Mouse (Mus musculus) lung, embryonic 15.5 days (tissue): ENCODE measurements around the gene Macrod1. TPM values are rescaled to one million over a fixed set of nuclear protein-coding genes. Genes with fewer than 3 reads are reported as not detected.

ENCODE experiments used
- ATAC-seq: fragments of 200-750 bp; cut with Nextera tagmentation; 2 replicates; pipeline ENCODE4 v1.8.0; 2017; ENCODE audit warnings: moderate number of reproducible peaks, borderline replicate concordance; ENCODE audit not compliant: low FRiP score, low TSS enrichment; ENCODE audit errors: extremely low read depth
- H3K27ac ChIP-seq: fragments of 300-500 bp; sonication (generic); 2 replicates; pipeline ENCODE4 v1.5.1; 2015; ENCODE audit warnings: moderate library complexity, mild to moderate bottlenecking, inconsistent platforms
- H3K27me3 ChIP-seq: fragments of 300-500 bp; sonication (generic); 2 replicates; pipeline ENCODE4 v1.6.1; 2015; ENCODE audit warnings: inconsistent platforms
- H3K36me3 ChIP-seq: fragments of 300-500 bp; sonication (generic); 2 replicates; pipeline ENCODE4 v1.6.1; 2015; ENCODE audit warnings: inconsistent platforms
- H3K4me1 ChIP-seq: fragments of 300-500 bp; sonication (generic); 2 replicates; pipeline ENCODE4 v1.6.1; 2015; ENCODE audit warnings: inconsistent platforms
- H3K4me2 ChIP-seq: fragments of 300-500 bp; sonication (generic); 2 replicates; pipeline ENCODE4 v1.6.1; 2015; ENCODE audit warnings: inconsistent platforms, mild to moderate bottlenecking, moderate library complexity
- H3K4me3 ChIP-seq: fragments of 300-500 bp; sonication (generic); 2 replicates; pipeline ENCODE4 v1.5.1; 2015; ENCODE audit warnings: mild to moderate bottlenecking, inconsistent platforms
- H3K9ac ChIP-seq: fragments of 300-500 bp; sonication (generic); 2 replicates; pipeline ENCODE4 v1.6.1; 2015; ENCODE audit warnings: inconsistent platforms
- H3K9me3 ChIP-seq: fragments of 300-500 bp; sonication (generic); 2 replicates; pipeline ENCODE4 v1.6.1; 2016; ENCODE audit warnings: inconsistent platforms
- whole genome bisulfite sequencing: fragments of 180-500 bp; shearing (Covaris S2); methylation state at CpG from one replicate; pipeline ENCODE4 v1.1.7; 2015; 5-methylcytosine and 5-hydroxymethylcytosine counted together
- polyA plus RNA-seq: library from polyadenylated mRNA; unstranded; fragments of >200 nt; fragmentation: Nextera tagmentation; extraction: Ambion mirVana; gene quantifications from 2 replicates; pipeline ENCODE4 v1.2.1, GENCODE M21; 2015

The Macrod1 gene
- 14.2 and 14.3 TPM in 2 replicates for polyA plus RNA-seq

- Histone ChIP-seq H3K9ac (peak within 1 kb of the TSS; percentile 65), H3K4me3 (peak within 1 kb of the TSS; percentile 58), H3K4me2 (peak within 1 kb of the TSS; percentile 98), H3K27me3 (no peaks in the 10 kb centered on the region), H3K36me3 (no peaks in the 10 kb centered on the region), H3K4me1 (peaks cover 33% of the 10 kb centered on the region), H3K27ac (peak within 1 kb of the TSS; percentile 73), H3K9me3 (no peaks in the 10 kb centered on the region)
- under 1% methylated on average over 72 of the region's 72 CpGs for WGBS
- ATAC-seq, result peak; percentile 71
Observed at GRCm38 (mm10) chr19:7056248-7057087, at the start of gene Macrod1. Gene Macrod1 (plus strand): TSS chr19:7056810.

GRCm38 (mm10) chr19:7006892-7007593 lies 49.6 kb upstream of the Macrod1 start:
- Histone ChIP-seq H3K27ac (peak overlapping the region; percentile 42), H3K9me3 (no peaks in the 10 kb centered on the region), H3K36me3 (no peaks in the 10 kb centered on the region), H3K4me2 (no peak overlapping the region), H3K4me3 (no peak overlapping the region), H3K9ac (no peak overlapping the region), H3K27me3 (no peaks in the 10 kb centered on the region), H3K4me1 (no peaks in the 10 kb centered on the region)
- ATAC-seq, result peak; percentile 43; the same call in 1 of the 2 replicates
- WGBS, result 68% methylated on average over 9 of the region's 9 CpGs

- Histone ChIP-seq H3K9me3 (no peaks in the 10 kb centered on the region), H3K27me3 (no peaks in the 10 kb centered on the region), H3K4me1 (no peaks in the 10 kb centered on the region), H3K4me2 (no peak overlapping the region), H3K27ac (no peak overlapping the region), H3K36me3 (no peaks in the 10 kb centered on the region), H3K9ac (no peak overlapping the region), H3K4me3 (no peak overlapping the region)
- 66% methylated on average over 4 of the region's 4 CpGs for WGBS
- no peak for ATAC-seq
Observed at GRCm38 (mm10) chr19:7012426-7012825, 44.2 kb upstream of the Macrod1 start.

- Histone ChIP-seq H3K4me3 (no peak overlapping the region), H3K9ac (no peak overlapping the region), H3K9me3 (no peaks in the 10 kb centered on the region), H3K4me1 (no peaks in the 10 kb centered on the region), H3K4me2 (no peak overlapping the region), H3K27ac (no peak overlapping the region), H3K36me3 (no peaks in the 10 kb centered on the region), H3K27me3 (no peaks in the 10 kb centered on the region)
- 92% methylated on average over 9 of the region's 9 CpGs for WGBS
- ATAC-seq, result no peak
Observed at GRCm38 (mm10) chr19:7013984-7014383, 42.6 kb upstream of the Macrod1 start.

- no peak for ATAC-seq
- no peak overlapping the region for H3K4me2 ChIP-seq
- H3K4me1 ChIP-seq, result no peaks in the 10 kb centered on the region
- H3K4me3 ChIP-seq, result no peak overlapping the region
- whole genome bisulfite sequencing, result 85% methylated on average over 20 of the region's 20 CpGs
- H3K27ac ChIP-seq, result no peak overlapping the region
- no peaks in the 10 kb centered on the region; the same call in 1 of the 2 replicates for H3K36me3 ChIP-seq
- H3K9ac ChIP-seq, result no peak overlapping the region
- H3K9me3 ChIP-seq, result no peaks in the 10 kb centered on the region
- no peaks in the 10 kb centered on the region for H3K27me3 ChIP-seq
Observed at GRCm38 (mm10) chr19:7014481-7015135, 42.0 kb upstream of the Macrod1 start.

DNA sequence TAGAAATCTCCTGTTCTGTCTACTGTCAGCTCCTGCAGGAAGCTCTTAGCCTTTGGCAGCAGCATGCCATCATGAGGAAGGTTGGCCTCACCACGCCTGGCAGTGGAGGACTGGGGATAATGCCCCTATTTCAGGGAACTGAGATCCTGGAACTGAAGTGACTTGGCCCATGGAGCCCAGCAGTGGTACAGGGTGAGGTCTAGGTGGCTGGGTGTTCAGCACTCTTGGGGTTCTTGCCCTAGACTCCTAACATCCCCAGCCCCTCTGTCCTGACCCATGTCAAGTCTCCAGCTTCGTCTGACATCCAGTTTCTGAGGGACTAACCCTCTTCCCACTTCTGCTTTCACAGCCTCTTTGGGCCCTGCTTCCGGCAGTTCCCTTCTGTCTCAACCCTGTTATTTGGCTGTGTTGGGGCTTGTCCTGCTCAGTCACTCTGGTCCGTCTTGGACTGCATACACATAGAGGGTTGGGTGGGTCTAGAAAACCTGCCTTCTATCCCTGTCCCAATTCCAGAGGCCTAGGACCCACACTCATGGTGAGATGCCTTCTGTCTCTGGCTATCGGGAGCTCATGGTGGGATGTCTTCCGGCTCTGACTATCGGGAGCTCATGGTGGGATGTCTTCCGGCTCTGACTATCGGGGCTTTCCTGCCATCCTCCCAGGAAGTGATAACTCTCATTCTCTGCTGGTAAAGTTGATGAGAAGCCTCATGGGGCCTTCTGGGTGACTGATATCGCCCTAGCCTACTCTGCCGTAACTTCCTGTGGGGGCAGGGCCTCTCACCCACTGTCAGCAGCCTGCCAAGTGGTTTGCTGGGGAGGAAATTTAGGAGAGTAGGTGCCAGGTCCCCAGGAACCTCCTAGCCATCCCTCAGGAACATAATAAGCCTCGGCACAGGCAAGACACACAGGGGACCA lies 38.8 kb upstream of the Macrod1 start:
- no peak for ATAC-seq
- Histone ChIP-seq H3K9ac (no peak overlapping the region), H3K9me3 (no peaks in the 10 kb centered on the region), H3K36me3 (peaks cover 31% of the 10 kb centered on the region), H3K27ac (no peak overlapping the region), H3K4me2 (no peak overlapping the region), H3K4me3 (no peak overlapping the region), H3K27me3 (no peaks in the 10 kb centered on the region), H3K4me1 (no peaks in the 10 kb centered on the region)
- WGBS, result 72% methylated on average over 12 of the region's 12 CpGs

GRCm38 (mm10) chr19:7018546-7018945 lies 38.1 kb upstream of the Macrod1 start:
- Histone ChIP-seq H3K4me2 (no peak overlapping the region), H3K4me3 (peak overlapping the region; percentile 9; the same call in 1 of the 2 replicates), H3K27ac (no peak overlapping the region), H3K9me3 (no peaks in the 10 kb centered on the region), H3K27me3 (no peaks in the 10 kb centered on the region), H3K4me1 (no peaks in the 10 kb centered on the region), H3K36me3 (peaks cover 38% of the 10 kb centered on the region), H3K9ac (no peak overlapping the region)
- WGBS, result 82% methylated on average over 11 of the region's 11 CpGs
- ATAC-seq, result no peak

DNA sequence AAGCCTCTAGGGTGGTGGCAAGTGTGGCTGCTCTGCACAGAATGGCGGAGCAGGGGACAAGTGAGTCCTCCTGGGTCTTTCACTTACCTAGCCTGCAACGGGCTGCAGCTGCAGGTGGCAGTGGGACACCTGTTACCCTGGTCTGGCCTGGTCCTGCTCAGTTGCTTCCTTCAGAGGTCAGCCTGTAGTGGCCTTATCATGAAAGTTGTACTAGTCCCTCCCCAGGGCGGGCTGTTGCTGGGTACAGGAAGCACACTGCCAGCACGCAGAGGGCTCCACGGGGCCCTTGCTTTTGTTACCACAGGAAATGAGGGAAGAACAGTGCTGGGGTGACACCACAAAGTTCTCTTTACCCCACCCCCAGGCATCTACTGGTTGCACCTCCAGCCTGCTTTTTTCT lies 37.4 kb upstream of the Macrod1 start, which contains the start of gene Fermt3:
TSS of gene Fermt3 (minus strand) at position 279 of the 400 bp plus-strand sequence.
- no peaks in the 10 kb centered on the region for H3K27me3 ChIP-seq
- no peak within 1 kb of the TSS for H3K9ac ChIP-seq
- ATAC-seq, result peak; percentile 67; the same call in 1 of the 2 replicates
- 60% methylated on average over 5 of the region's 5 CpGs for whole genome bisulfite sequencing
- H3K27ac ChIP-seq, result no peak within 1 kb of the TSS
- no peaks in the 10 kb centered on the region for H3K9me3 ChIP-seq
- no peaks in the 10 kb centered on the region for H3K4me1 ChIP-seq
- H3K4me2 ChIP-seq, result no peak within 1 kb of the TSS
- peaks cover 43% of the 10 kb centered on the region for H3K36me3 ChIP-seq
- peak within 1 kb of the TSS; percentile 9; the same call in 1 of the 2 replicates for H3K4me3 ChIP-seq

GRCm38 (mm10) chr19:7020224-7020641 lies 36.4 kb upstream of the Macrod1 start:
- no peak for ATAC-seq
- Histone ChIP-seq H3K4me3 (no peak overlapping the region), H3K9me3 (no peaks in the 10 kb centered on the region), H3K27ac (no peak overlapping the region), H3K9ac (no peak overlapping the region), H3K27me3 (no peaks in the 10 kb centered on the region), H3K4me2 (no peak overlapping the region), H3K36me3 (peaks cover 53% of the 10 kb centered on the region), H3K4me1 (no peaks in the 10 kb centered on the region)
- WGBS, result 46% methylated on average over 3 of the region's 3 CpGs

- no peak overlapping the region for H3K4me2 ChIP-seq
- H3K4me3 ChIP-seq, result no peak overlapping the region
- no peak overlapping the region for H3K9ac ChIP-seq
- ATAC-seq, result no peak
- no peaks in the 10 kb centered on the region for H3K27me3 ChIP-seq
- 96% methylated on average over 5 of the region's 5 CpGs for WGBS
- H3K9me3 ChIP-seq, result no peaks in the 10 kb centered on the region
- H3K36me3 ChIP-seq, result peaks cover 97% of the 10 kb centered on the region
- H3K4me1 ChIP-seq, result no peaks in the 10 kb centered on the region
- H3K27ac ChIP-seq, result no peak overlapping the region
Observed at GRCm38 (mm10) chr19:7029531-7029930, 27.1 kb upstream of the Macrod1 start.

DNA sequence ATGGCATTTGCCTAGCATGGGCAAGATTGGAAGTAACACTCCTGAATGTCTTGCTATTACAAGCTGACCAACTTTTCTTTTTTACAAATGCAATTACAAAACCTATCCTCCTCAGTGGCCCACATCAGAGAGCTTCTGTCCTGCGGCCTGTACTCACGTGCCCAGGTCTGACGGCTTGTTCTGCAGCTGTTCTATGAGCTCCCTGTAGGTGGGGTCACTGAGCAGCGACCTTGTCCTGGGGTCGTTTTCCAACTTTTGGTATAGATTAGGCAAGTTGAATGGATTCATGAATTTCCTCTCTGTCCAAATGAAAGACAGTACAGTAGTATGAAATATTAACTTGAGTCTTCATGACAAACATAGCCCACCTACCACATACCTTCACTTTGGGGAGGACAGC lies 22.6 kb upstream of the Macrod1 start:
- Histone ChIP-seq H3K9ac (no peak overlapping the region), H3K4me1 (peaks cover 10% of the 10 kb centered on the region), H3K4me2 (no peak overlapping the region), H3K27ac (no peak overlapping the region), H3K36me3 (peaks cover 67% of the 10 kb centered on the region), H3K27me3 (no peaks in the 10 kb centered on the region), H3K4me3 (no peak overlapping the region), H3K9me3 (no peaks in the 10 kb centered on the region)
- no peak for ATAC-seq
- WGBS, result 93% methylated on average over 5 of the region's 5 CpGs
